Mouse (Mus musculus): ENCODE results near the gene 4930550L24Rik. TPM values are rescaled to one million over a fixed set of nuclear protein-coding genes. Genes with fewer than 3 reads are reported as not detected.

4930550L24Rik gene
- under 1 TPM; 0.23 to 0.27 TPM for total RNA-seq (2021)
- long read RNA-seq, partial matches to known transcripts, result 0 of 1 reads
- long read RNA-seq, other reads (novel, unspliced or antisense), result 1 of 1 reads

GRCm38 (mm10) chrX:58909060-58909459 lies at the start of gene 4930550L24Rik:
Gene 4930550L24Rik (plus strand): TSS chrX:58909360.
- DNase-seq (ENCODE audit: low spot score in 2 of 2), result no peak

- no peak for DNase-seq (ENCODE audit: low spot score in 2 of 2)
These were observed 8.4 kb upstream of the 4930550L24Rik start for GRCm38 (mm10) chrX:58900753-58901152.

DNA sequence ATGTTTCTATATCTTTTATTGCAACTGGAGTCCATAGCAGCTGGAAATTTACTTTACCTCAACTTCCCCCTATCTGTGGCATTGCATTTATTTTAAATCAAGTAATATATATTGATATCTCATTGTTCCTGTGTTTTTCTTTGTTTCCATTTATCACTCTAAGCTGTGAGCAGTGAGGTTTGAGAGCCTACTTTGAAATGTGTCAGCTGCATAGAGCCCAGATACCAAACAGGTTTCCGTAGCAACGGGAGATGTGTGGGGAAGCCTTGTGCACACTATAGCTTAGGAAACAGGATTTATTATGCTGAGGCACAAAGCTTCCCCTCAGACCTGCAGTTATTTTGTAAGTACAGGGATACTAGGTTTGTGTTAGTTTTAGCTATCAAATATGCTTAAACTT lies 58.8 kb downstream of the 4930550L24Rik start:
- DNase-seq (ENCODE audit: low spot score in 2 of 2), result no peak
